Mouse (Mus musculus) left cerebral cortex, adult 11 months (tissue): Measurements from ENCODE around the gene Ppp1r21.

Experiments
- DNase-seq: peaks from one replicate; pipeline ENCODE4 v3.0.0; 2022; ENCODE audit warnings: low spot score

The Ppp1r21 gene

DNA sequence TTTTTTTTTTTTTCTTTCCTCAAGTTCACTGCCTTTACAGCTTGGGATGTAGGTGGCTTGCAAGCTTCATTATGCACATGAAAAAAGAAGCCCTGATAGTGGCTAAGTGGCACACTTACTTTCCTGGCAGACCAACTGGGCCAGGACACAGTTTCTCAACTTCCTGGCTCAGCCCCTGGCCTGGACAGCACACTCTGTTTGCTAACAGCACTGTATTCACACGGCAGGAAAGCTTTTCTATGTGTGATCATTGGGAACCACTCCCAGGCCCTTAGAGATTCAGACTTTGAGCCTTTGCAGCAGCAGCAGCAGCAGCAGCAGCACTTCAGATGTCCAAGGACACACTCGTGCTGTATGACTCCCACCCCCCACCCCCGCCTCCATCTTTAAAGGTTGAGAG lies 84.3 kb downstream of the Ppp1r21 start:
- no peak for DNase-seq

DNA sequence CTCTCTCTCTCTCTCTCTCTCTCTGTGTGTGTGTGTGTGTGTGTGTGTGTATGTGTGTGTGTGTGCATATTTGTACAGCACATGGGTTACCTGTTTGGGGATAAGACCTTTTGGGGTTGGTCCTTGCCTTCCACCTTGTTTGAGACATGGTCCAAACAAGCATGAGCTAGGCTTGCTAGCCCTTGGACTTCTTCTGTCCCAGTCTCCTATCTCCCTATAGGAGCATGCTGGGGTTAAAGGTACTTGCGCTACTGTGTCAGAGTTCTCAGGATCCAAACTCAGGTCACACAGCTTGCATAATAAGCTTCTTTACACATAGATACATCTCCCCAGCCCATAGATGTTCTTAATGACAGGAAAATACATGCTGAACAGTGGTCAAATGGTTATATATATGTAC lies 84.8 kb downstream of the Ppp1r21 start:
- no peak for DNase-seq

DNA sequence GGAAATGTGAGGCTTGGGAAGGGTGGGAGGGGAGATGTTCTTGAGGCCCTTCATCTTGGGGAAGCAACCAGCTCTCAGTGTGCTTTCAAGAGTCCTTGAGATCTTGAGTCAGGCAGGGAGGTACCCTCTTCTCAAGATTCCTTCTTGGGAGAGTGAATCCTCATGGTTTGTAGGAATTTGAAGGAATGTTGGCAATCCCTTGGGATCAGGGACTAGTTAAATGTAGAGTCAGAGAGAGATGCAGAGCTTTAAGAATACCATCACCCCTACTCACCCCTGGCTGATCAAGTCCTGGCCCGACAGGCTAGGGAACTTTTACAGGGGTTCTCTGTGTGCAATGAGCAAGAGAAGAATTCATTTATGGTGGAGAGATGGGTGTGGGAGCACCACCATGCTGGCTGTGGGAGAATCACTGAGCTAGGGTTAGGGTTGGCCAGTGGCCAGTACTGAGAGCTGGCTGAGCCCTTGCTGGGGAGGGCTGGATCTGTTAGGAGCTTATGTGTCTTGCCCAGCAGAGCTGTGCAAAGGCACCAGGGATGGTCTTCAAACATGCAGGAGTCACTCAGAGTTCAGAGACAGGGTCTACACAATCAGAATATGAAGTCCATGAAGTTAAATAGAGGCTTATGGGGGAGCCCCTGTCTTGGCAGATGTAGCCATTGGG lies 85.7 kb downstream of the Ppp1r21 start:
- no peak for DNase-seq

DNA sequence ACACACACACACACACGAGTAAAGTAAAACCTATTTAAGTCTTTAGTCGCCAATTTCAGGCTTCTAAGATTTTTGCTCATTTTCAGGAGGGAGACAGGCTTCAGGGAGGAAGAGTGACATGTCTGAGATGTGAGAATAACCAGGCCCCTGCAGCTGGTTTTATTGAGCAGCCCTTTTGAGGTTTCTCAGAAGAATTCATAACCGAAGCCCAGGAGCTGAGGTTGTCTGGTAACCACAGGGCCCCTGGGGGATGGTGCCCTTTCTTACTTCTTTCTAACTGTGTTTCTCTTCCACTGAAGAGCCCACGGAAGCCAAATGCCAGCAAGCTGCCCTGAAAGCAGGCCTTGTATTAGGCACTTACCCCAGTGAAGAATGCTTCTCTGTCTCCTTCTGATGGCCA lies 91.0 kb downstream of the Ppp1r21 start:
- no peak for DNase-seq

DNA sequence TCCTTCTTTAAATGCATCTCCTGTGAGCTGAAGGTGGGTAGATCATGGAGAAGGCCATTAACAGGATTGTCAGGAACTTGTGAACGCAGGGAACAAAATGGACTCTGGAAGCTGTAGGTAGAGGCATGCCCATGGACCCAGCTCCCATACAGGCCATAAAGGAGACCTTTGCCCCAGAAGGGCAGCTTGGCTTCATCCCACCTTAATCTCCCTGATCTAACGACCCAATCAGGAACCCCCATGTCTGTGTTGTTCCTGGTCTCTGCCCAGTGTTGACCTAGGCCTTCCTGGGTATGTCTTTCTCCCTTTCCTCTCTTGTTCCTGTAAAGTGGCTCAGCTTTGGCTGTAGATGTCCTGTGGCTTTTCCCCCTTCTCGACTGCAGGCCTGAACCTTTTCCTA lies 91.5 kb downstream of the Ppp1r21 start:
- no peak for DNase-seq

DNA sequence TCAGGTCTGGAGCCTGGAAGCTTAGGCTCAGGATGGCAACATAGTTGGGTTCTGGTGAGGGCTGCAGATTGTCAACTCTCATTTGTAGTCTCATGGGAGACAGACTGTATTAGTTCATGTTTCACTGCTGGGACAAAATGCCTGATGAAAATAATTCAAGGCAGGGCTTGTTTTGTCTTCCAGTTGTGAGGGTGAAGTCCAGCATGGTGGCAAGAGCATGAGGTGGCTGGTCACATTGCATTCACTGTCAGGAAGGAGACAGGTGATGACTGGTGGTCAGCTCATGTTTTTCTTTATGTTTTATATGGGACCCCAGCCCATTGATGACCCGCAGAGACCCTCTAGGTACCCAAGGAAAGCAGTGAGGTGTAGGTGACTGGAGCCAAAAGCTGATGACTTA lies 92.8 kb downstream of the Ppp1r21 start:
- DNase-seq: no peak

DNA sequence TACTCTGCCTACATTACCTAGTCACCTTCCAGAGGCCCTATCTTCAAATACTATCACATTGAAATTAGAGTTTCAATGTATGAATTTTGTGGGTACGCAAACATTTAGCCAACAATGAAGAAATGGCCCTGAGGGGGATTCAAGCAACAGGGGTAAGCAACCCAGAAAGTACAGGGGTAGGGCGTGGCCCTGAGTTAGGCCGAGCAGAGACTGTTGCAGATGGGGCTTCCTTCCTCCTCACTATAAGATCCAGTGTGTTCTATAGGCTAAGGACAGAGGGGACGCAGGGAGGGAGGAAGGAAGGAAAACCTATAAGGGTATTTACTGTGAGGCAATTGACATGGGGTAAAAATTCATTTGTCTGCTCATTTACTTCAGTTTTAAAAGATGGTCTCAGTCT lies 94.5 kb downstream of the Ppp1r21 start:
- no peak for DNase-seq

DNA sequence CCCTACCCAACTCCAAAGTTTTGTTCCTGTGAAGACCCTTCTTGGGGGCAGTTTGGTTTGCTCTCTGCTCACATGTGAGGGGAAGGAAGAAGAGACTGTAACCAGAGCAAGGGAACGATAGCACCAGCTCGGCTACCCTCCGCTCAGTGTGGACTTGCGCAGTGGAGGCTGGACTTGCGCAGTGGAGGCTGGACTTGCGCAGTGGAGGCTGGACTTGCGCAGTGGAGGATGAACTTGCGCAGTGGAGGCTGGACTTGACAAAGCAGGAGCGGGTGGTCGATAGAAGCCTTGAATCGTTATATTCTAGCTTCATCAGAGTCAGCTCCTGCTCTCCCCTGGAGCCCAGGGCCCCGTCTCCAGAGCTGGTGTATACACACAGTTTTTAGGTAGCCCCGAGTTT lies 95.4 kb downstream of the Ppp1r21 start:
- no peak for DNase-seq

DNA sequence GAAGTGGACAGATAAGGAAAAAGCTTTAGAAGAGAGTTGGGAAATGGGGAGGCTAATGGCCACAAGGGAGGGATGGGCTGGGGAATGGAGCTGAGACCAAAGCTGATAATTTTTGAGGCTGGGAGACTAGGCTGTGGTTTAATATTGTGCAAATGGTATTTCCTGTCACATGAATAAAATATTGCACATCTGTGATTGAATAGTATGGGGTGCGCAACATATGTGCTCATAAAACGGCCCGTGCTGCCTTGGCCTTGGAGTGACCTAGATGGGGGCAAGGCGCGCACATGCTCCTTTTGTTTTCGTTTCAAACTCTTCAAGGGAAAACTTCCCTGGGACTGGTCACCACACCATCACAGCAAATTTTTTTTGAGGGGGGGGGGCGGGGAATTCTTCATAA lies 96.0 kb downstream of the Ppp1r21 start:
- no peak for DNase-seq

DNA sequence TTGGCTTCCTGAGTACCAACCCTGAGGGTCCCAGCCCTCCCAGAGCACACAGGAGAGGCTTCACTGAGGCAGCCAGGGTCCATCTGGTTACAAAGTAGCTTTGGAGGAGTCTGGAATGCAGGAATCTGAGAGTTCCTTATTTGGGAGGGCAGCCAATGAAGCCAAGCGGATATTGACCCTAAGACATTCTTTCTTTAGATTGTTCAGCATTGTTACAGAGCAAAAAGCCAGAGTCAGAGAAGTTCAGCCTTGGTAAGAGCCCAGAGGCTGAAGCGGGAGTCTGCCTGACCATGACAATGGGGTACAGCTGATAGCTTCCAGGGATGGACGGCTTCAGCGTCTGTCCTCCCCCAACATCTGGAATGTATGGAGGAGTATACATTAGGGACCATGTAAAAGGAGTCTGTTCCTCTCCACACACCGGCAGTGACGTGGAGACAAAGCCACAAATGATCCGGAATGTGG lies 96.5 kb downstream of the Ppp1r21 start:
- no peak for DNase-seq

DNA sequence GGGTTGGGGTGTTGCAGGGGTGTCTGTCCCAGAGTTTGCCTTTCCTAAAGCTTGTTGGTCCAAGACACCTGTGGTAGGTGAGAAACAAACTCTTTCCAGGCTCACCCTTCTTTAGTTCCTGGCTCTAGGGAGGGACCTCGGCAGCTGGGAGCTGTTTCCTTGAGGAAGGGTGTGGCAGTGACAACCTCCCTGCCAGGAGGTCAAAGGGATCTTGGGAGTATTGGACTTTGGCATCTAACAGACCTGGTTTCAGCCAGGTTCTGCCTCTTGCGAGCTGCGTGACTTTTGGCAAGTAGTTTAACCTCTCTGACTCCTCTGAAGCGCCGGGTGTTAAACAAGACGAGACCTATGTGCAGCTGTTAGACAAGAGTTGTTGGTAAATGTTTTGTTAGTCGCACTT lies 97.2 kb downstream of the Ppp1r21 start:
- DNase-seq: no peak

DNA sequence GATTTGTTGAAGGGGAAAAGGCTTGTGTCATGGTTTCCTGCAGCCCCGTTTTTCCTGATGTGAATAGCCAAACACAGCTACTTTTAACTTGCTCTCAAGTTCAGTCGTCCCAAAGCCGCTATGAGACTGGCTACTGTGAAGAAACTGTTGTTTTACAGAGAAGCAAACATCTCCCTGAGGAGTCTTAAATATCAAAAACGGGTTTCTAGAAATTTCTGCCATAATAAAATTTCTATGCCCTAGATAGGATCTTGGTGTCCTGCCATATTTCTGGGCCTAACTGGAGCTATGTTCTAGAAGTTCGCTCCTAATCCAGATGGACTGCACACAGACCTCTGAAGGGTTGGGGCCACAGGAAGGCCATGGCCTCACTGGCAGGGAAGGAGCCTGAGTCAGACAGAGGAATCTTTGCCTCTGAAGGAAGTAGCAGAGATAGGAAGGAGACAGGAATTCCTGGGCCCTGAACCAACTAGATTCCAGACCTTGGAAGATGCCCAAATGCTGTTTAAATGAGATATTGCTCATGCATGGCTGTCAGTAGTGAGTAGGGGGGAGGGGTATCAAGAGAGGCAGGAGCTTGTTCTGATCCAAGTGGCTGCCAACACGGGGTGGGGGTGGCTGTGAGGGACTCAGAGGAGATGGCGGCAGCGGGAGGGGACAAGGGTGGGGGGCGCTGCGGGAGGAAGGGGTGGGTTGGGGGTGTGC lies 98.9 kb downstream of the Ppp1r21 start:
- DNase-seq: no peak

DNA sequence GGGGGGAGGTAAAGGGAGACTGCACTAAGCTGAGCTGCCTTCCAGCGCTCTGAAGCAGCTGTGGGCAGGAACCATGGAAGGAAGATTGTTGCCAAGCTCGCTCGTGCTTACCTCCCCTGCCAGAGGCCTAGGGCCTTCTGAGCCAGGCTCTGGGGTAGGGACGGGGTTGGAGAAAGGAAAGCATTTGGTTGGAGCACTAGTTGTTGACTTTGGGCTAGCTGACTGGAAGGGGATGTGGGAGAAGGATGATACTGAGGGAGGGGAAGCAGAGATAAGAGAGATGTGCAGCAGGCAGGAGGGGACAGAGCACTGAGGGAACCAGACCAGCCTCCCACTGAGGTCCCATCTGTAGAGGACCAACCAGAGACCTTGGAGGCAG lies 99.5 kb downstream of the Ppp1r21 start:
- DNase-seq: no peak

DNA sequence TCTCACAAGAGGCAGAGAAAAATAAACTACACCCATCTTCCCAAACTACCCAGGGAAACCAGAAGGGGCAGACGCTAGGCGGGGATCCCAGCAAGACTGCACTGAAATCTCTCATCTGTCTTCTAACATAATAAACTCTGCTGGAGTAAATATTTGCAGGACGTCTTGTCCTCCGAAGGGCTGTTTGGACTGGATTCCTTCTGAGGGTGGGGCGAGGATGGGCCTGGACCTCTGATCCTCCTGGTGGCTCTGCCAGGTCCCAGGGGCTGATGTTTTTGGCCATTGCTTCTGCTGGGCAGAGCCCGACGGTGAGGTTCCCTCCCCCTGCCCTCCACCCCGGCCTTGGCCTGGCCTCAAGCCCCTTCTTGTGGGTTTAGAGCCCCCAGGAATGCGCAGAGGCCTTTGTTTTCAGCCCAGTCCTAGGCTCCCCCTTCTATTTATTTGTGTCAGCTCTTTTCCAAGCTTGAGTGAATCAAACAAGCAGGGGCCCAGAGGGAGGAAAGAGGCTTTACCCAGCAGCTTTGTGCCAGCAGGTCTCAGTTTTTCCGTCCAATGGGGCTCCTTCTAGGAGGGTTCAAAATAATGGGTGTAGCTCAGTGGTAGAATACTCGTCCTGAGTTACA lies 100.1 kb downstream of the Ppp1r21 start:
- no peak for DNase-seq

DNA sequence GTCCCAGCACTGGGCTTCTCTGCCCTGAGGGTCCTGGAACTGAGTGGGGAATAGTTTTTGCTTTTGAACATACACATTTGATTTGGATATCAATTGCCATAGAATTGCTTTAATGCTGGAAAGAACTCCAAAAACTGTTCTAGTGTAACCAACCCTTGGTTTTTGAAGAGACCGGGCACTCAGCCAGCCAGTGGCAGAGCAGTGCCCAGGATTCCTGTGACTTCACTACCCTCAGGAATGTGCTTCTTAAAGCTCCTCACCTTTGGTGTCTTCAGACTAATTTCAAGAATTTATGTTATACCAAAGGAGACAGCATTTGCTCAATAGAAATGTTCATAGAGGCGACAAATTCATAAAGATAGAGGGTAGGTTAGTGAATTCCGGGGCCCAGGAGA lies 100.6 kb downstream of the Ppp1r21 start:
- DNase-seq: no peak

DNA sequence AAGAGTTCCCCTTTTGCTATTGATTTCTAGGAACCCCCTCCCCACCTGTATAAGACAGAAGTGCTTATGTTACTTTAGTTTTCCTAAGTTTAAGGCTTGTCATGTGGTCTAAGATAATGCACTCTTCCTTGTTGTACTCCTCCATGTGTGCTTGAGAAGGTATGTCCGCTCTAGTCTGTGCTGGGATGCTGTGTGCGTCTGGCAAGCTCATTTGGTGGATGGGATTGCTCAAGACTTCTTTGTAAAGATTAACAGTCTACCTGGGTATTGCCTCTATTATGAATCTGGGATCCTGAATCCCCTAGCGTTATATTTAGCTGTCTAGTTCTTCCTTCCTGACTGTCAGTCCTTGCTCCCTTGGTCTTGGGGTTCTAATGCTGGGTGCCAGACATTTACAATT lies 102.7 kb downstream of the Ppp1r21 start:
- no peak for DNase-seq

DNA sequence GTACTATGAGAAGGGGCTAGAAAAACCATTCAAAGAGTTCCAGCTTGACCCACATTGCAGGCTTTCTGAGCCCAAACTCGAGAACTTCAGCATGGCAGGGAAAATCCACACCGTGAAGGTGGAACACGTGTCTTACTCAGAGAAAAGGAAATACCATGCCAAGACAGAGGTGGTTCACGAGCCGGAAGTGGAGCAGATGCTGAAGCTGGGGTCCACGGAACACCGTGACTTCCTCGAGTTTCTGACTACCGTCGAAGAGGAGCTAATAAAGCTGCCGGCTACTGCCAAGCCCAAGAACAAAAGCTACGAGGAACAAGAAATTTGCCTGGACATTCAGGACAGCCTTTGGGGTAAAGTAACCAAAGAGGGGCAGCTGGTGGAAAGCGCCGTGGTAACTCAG lies 106.2 kb downstream of the Ppp1r21 start:
- no peak for DNase-seq

DNA sequence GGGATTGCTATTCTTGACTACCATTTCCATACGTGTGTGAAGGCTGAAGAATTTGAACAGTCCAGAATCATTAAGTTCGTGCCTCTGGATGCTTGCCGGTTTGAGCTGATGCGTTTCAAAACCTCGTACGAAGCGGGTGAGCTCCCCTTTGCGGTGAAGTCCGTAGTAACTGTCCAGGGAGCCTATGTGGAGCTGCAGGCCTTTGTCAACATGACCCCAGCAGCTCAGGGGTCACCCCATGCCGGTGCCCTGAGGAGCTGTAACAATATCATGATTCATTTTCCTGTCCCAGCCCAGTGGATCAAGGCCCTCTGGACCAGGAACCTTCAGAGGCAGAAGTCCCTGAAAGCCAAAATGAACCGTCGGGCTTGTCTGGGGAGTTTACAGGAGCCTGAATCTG lies 106.7 kb downstream of the Ppp1r21 start:
- DNase-seq: no peak
